Mouse (Mus musculus): ENCODE data around the gene Shisa7. TPM values are rescaled to one million over a fixed set of nuclear protein-coding genes. Genes with fewer than 3 reads are reported as not detected.

Shisa7 gene
- polyA plus RNA-seq, 1 experiment from 2014 or later = 0.30 TPM

GRCm38 (mm10) chr7:4842077-4842476, 2.4 kb downstream of the Shisa7 start:
- Histone ChIP-seq H3K27ac (ENCODE audit: low read depth) (no peak overlapping the region), H3K4me1 (replicated peaks; ENCODE audit: control insufficient read depth, insufficient read depth, low read length) (peaks cover 14% of the 10 kb centered on the region), H3K4me3 (ENCODE audit: low read depth, low read length) (no peak overlapping the region), H3K4me2 (ENCODE audit: low read length) (no peak overlapping the region), H3K36me3 (ENCODE audit: control insufficient read depth, insufficient read depth, low read length) (no peaks in the 10 kb centered on the region), H3K27me3 (replicated peaks; ENCODE audit: control insufficient read depth, insufficient read depth, low read length) (peaks cover 72% of the 10 kb centered on the region), H3K9ac (ENCODE audit: low read length) (no peak overlapping the region), H3K9me3 (ENCODE audit: control insufficient read depth, low read length) (peaks cover under 1% of the 10 kb centered on the region; the same call in 1 of the 2 replicates)
- ATAC-seq (replicated peaks; ENCODE audit: low FRiP score, low TSS enrichment, low read depth) = no peak
- 51% methylated on average over 5 of the region's 5 CpGs for WGBS
- DNase-seq (ENCODE audit: low spot score) = no peak

- no peak for ATAC-seq (replicated peaks; ENCODE audit: low FRiP score, low TSS enrichment, low read depth)
- Histone ChIP-seq H3K4me1 (replicated peaks; ENCODE audit: control insufficient read depth, insufficient read depth, low read length) (peaks cover 3% of the 10 kb centered on the region; the same call in 1 of the 2 replicates), H3K9me3 (ENCODE audit: control insufficient read depth, low read length) (peaks cover 3% of the 10 kb centered on the region; the same call in 1 of the 2 replicates), H3K27me3 (replicated peaks; ENCODE audit: control insufficient read depth, insufficient read depth, low read length) (peaks cover 69% of the 10 kb centered on the region), H3K27ac (ENCODE audit: low read depth) (no peak overlapping the region), H3K4me3 (ENCODE audit: low read depth, low read length) (no peak overlapping the region), H3K36me3 (ENCODE audit: control insufficient read depth, insufficient read depth, low read length) (no peaks in the 10 kb centered on the region), H3K9ac (ENCODE audit: low read length) (no peak overlapping the region), H3K4me2 (ENCODE audit: low read length) (no peak overlapping the region)
- DNase-seq (ENCODE audit: low spot score) = no peak
- 12% methylated on average over 1 of the region's 1 CpGs for WGBS
Measured at GRCm38 (mm10) chr7:4837639-4838038, 6.9 kb downstream of the Shisa7 start.

GRCm38 (mm10) chr7:4836351-4836792, 8.1 kb downstream of the Shisa7 start:
- Histone ChIP-seq H3K4me3 (ENCODE audit: low read depth, low read length) (peak overlapping the region; percentile 40), H3K9me3 (ENCODE audit: control insufficient read depth, low read length) (peaks cover 3% of the 10 kb centered on the region; the same call in 1 of the 2 replicates), H3K9ac (ENCODE audit: low read length) (0 out of 2 replicates have a peak overlapping the region, but pooled peaks have one; percentile 20), H3K27ac (ENCODE audit: low read depth) (no peak overlapping the region), H3K4me1 (replicated peaks; ENCODE audit: control insufficient read depth, insufficient read depth, low read length) (0 out of 2 replicates have a peak, but pooled peaks cover 3% of the 10 kb centered on the region), H3K4me2 (ENCODE audit: low read length) (peak overlapping the region; percentile 69), H3K36me3 (ENCODE audit: control insufficient read depth, insufficient read depth, low read length) (no peaks in the 10 kb centered on the region), H3K27me3 (replicated peaks; ENCODE audit: control insufficient read depth, insufficient read depth, low read length) (peaks cover 62% of the 10 kb centered on the region)
- WGBS = under 1% methylated on average over 51 of the region's 51 CpGs
- peak; percentile 83 for ATAC-seq (replicated peaks; ENCODE audit: low FRiP score, low TSS enrichment, low read depth)
- peak; percentile 66 for DNase-seq (ENCODE audit: low spot score)

- H3K9me3 ChIP-seq (ENCODE audit: control insufficient read depth, low read length) = peaks cover 3% of the 10 kb centered on the region; the same call in 1 of the 2 replicates
- H3K27me3 ChIP-seq (replicated peaks; ENCODE audit: control insufficient read depth, insufficient read depth, low read length) = peaks cover 64% of the 10 kb centered on the region
- peak overlapping the region; percentile 40 for H3K4me3 ChIP-seq (ENCODE audit: low read depth, low read length)
- H3K9ac ChIP-seq (ENCODE audit: low read length) = 0 out of 2 replicates have a peak overlapping the region, but pooled peaks have one; percentile 20
- WGBS = 7% methylated on average over 34 of the region's 34 CpGs
- H3K27ac ChIP-seq (ENCODE audit: low read depth) = no peak overlapping the region
- H3K36me3 ChIP-seq (ENCODE audit: control insufficient read depth, insufficient read depth, low read length) = no peaks in the 10 kb centered on the region
- H3K4me1 ChIP-seq (replicated peaks; ENCODE audit: control insufficient read depth, insufficient read depth, low read length) = 0 out of 2 replicates have a peak, but pooled peaks cover 3% of the 10 kb centered on the region
- no peak for DNase-seq (ENCODE audit: low spot score)
- peak; percentile 38; the same call in 1 of the 2 replicates for ATAC-seq (replicated peaks; ENCODE audit: low FRiP score, low TSS enrichment, low read depth)
- peak overlapping the region; percentile 69 for H3K4me2 ChIP-seq (ENCODE audit: low read length)
Measured at GRCm38 (mm10) chr7:4835631-4836327, 8.7 kb downstream of the Shisa7 start.

- DNase-seq (ENCODE audit: low spot score) = peak; percentile 66
Measured at GRCm38 (mm10) chr7:4830476-4830875, 14.0 kb downstream of the Shisa7 start.

GRCm38 (mm10) chr7:4825365-4825764, 19.1 kb downstream of the Shisa7 start:
- no peak overlapping the region for H3K4me2 ChIP-seq (ENCODE audit: low read length)
- no peak for DNase-seq (ENCODE audit: low spot score)
- no peaks in the 10 kb centered on the region for H3K36me3 ChIP-seq (ENCODE audit: control insufficient read depth, insufficient read depth, low read length)
- WGBS = 54% methylated on average over 4 of the region's 4 CpGs
- no peaks in the 10 kb centered on the region for H3K9me3 ChIP-seq (ENCODE audit: control insufficient read depth, low read length)
- no peak overlapping the region for H3K27ac ChIP-seq (ENCODE audit: low read depth)
- no peaks in the 10 kb centered on the region for H3K4me1 ChIP-seq (replicated peaks; ENCODE audit: control insufficient read depth, insufficient read depth, low read length)
- H3K4me3 ChIP-seq (ENCODE audit: low read depth, low read length) = no peak overlapping the region
- H3K9ac ChIP-seq (ENCODE audit: low read length) = no peak overlapping the region
- peaks cover 5% of the 10 kb centered on the region for H3K27me3 ChIP-seq (replicated peaks; ENCODE audit: control insufficient read depth, insufficient read depth, low read length)
- no peak for ATAC-seq (replicated peaks; ENCODE audit: low FRiP score, low TSS enrichment, low read depth)

More at GRCm38 (mm10) chr7:4830476-4830875, 14.0 kb downstream of the Shisa7 start:
- WGBS = 6% methylated on average over 12 of the region's 12 CpGs
- no peak overlapping the region for H3K9ac ChIP-seq (ENCODE audit: low read length)
- no peaks in the 10 kb centered on the region for H3K36me3 ChIP-seq (ENCODE audit: control insufficient read depth, insufficient read depth, low read length)
- no peaks in the 10 kb centered on the region for H3K4me1 ChIP-seq (replicated peaks; ENCODE audit: control insufficient read depth, insufficient read depth, low read length)
- no peak overlapping the region for H3K27ac ChIP-seq (ENCODE audit: low read depth)
- ATAC-seq (replicated peaks; ENCODE audit: low FRiP score, low TSS enrichment, low read depth) = no peak; the same call in 1 of the 2 replicates
- peaks cover 33% of the 10 kb centered on the region for H3K27me3 ChIP-seq (replicated peaks; ENCODE audit: control insufficient read depth, insufficient read depth, low read length)
- H3K4me3 ChIP-seq (ENCODE audit: low read depth, low read length) = no peak overlapping the region
- no peaks in the 10 kb centered on the region for H3K9me3 ChIP-seq (ENCODE audit: control insufficient read depth, low read length)
- no peak overlapping the region for H3K4me2 ChIP-seq (ENCODE audit: low read length)

- Histone ChIP-seq H3K27ac (ENCODE audit: low read depth) (no peak overlapping the region), H3K4me3 (ENCODE audit: low read depth, low read length) (no peak overlapping the region), H3K4me1 (replicated peaks; ENCODE audit: control insufficient read depth, insufficient read depth, low read length) (no peaks in the 10 kb centered on the region), H3K9me3 (ENCODE audit: control insufficient read depth, low read length) (no peaks in the 10 kb centered on the region), H3K36me3 (ENCODE audit: control insufficient read depth, insufficient read depth, low read length) (no peaks in the 10 kb centered on the region), H3K4me2 (ENCODE audit: low read length) (no peak overlapping the region), H3K27me3 (replicated peaks; ENCODE audit: control insufficient read depth, insufficient read depth, low read length) (no peaks in the 10 kb centered on the region), H3K9ac (ENCODE audit: low read length) (no peak overlapping the region)
- 52% methylated on average over 6 of the region's 6 CpGs for WGBS
- ATAC-seq (replicated peaks; ENCODE audit: low FRiP score, low TSS enrichment, low read depth) = no peak
- no peak for DNase-seq (ENCODE audit: low spot score)
Measured at GRCm38 (mm10) chr7:4822162-4822907, 22.2 kb downstream of the Shisa7 start.

GRCm38 (mm10) chr7:4821690-4822089, 22.8 kb downstream of the Shisa7 start:
- H3K27ac ChIP-seq (ENCODE audit: low read depth) = no peak overlapping the region
- WGBS = 74% methylated on average over 4 of the region's 4 CpGs

More at GRCm38 (mm10) chr7:4821690-4822089, 22.8 kb downstream of the Shisa7 start:
- H3K9me3 ChIP-seq (ENCODE audit: control insufficient read depth, low read length) = no peaks in the 10 kb centered on the region
- H3K9ac ChIP-seq (ENCODE audit: low read length) = no peak overlapping the region
- H3K27me3 ChIP-seq (replicated peaks; ENCODE audit: control insufficient read depth, insufficient read depth, low read length) = no peaks in the 10 kb centered on the region
- no peak overlapping the region for H3K4me2 ChIP-seq (ENCODE audit: low read length)
- H3K4me1 ChIP-seq (replicated peaks; ENCODE audit: control insufficient read depth, insufficient read depth, low read length) = no peaks in the 10 kb centered on the region
- no peak for ATAC-seq (replicated peaks; ENCODE audit: low FRiP score, low TSS enrichment, low read depth)
- H3K36me3 ChIP-seq (ENCODE audit: control insufficient read depth, insufficient read depth, low read length) = no peaks in the 10 kb centered on the region
- DNase-seq (ENCODE audit: low spot score) = no peak
- no peak overlapping the region for H3K4me3 ChIP-seq (ENCODE audit: low read depth, low read length)
